Comparison of ENCODE assay signal across 1 mouse cellular context in the genomic region with DNA sequence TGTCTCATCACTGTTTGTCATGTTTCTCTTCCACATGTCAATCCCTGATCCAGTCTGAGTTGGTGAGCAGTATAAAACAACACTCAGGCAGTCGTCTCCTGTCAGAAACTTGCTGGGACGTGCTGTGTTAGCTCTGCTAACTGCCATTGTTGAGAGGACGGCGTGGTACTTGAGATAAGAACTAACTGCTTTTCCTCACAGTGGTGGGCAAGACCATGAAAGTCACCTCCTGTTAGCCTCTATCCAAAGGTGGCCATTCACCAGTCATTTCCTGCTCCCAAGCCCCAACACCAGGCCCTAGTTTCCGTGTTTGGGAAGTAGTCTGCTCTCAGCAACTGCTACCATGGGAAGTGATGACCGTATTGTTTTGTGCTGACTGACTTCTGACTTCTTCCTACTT.
TF ChIP-seq lines count a peak whose summit lies in the region.

No protein-coding gene starts in this region.

TF ChIP-seq in MEL, 35 proteins besides CTCF, POLR2A, EP300 and RAD21:
- TF ChIP-seq TCF12 (IDR thresholded peaks at IDR 0.05; ENCODE audit: low read depth, low read length), result 0 out of 2 replicates have a peak, but pooled peaks have one; percentile 19
- TF ChIP-seq ZMIZ1 (IDR thresholded peaks at IDR 0.05; ENCODE audit: low read depth, low read length), result peak; percentile 49; the same call in 1 of the 2 replicates
- peak; percentile 47 for TF ChIP-seq GATA1 (IDR thresholded peaks at IDR 0.05; ENCODE audit: low read depth, low read length)
- TF ChIP-seq SIN3A (IDR thresholded peaks at IDR 0.05; ENCODE audit: low read length), result peak; percentile 43; the same call in 1 of the 2 replicates
- TF ChIP-seq GABPA (IDR thresholded peaks at IDR 0.05; ENCODE audit: low read depth, low read length), result 0 out of 2 replicates have a peak, but pooled peaks have one; percentile 10
- TF ChIP-seq SMC3 (IDR thresholded peaks at IDR 0.05; ENCODE audit: low read depth, low read length), result peak; percentile 23; the same call in 1 of the 2 replicates
- TF ChIP-seq POLR2AphosphoS2 (IDR thresholded peaks at IDR 0.05; ENCODE audit: low read length), result peak; percentile 74; the same call in 1 of the 2 replicates
- peak; percentile 77 for TF ChIP-seq MYB (IDR thresholded peaks at IDR 0.05; ENCODE audit: low read depth, low read length)
- TF ChIP-seq ETS1 (IDR thresholded peaks at IDR 0.05; ENCODE audit: low read depth, low read length), result 0 out of 2 replicates have a peak, but pooled peaks have one; percentile 14
- TF ChIP-seq JUND (IDR thresholded peaks at IDR 0.05; ENCODE audit: low read depth, low read length), result no peak
- TF ChIP-seq NRF1 (IDR thresholded peaks at IDR 0.05; ENCODE audit: insufficient read depth, low read depth, low read length, poor library complexity, severe bottlenecking), result no peak
- no peak for TF ChIP-seq TBP (IDR thresholded peaks at IDR 0.05; ENCODE audit: low read depth, low read length)
- no peak for TF ChIP-seq POLR2AphosphoS5 (IDR thresholded peaks at IDR 0.05; ENCODE audit: borderline replicate concordance, low read depth, low read length)
- TF ChIP-seq ZC3H11A (IDR thresholded peaks at IDR 0.05; ENCODE audit: low read depth, low read length), result peak; percentile 5; the same call in 1 of the 2 replicates
- no peak for TF ChIP-seq USF1 (IDR thresholded peaks at IDR 0.05; ENCODE audit: low read depth, low read length)
- TF ChIP-seq ZKSCAN1 (IDR thresholded peaks at IDR 0.05; ENCODE audit: low read depth, low read length), result no peak
- peak; percentile 49 for TF ChIP-seq TAL1 (IDR thresholded peaks at IDR 0.05; ENCODE audit: low read length)
- peak; percentile 24; the same call in 1 of the 2 replicates for TF ChIP-seq MAX (IDR thresholded peaks at IDR 0.05; ENCODE audit: low read length)
- 0 out of 2 replicates have a peak, but pooled peaks have one; percentile 7 for TF ChIP-seq RCOR1 (IDR thresholded peaks at IDR 0.05; ENCODE audit: low read depth, low read length)
- TF ChIP-seq ELF1 (IDR thresholded peaks at IDR 0.05; ENCODE audit: low read depth, low read length), result no peak
- no peak for TF ChIP-seq ZNF384 (IDR thresholded peaks at IDR 0.05; ENCODE audit: low read depth, low read length)
- 0 out of 2 replicates have a peak, but pooled peaks have one; percentile 7 for TF ChIP-seq CHD1 (IDR thresholded peaks at IDR 0.05; ENCODE audit: low read depth, low read length)
- no peak for TF ChIP-seq NELFE (IDR thresholded peaks at IDR 0.05; ENCODE audit: low read depth, low read length)
